8 mouse cellular contexts compared by ENCODE assay signal in genomic region chr2:164803921-164804313, GRCm38 (mm10). TPM values are rescaled to one million over a fixed set of nuclear protein-coding genes. Genes with fewer than 3 reads are reported as not detected.
DNase-seq lines count a peak whose midpoint lies in the region; ATAC-seq lines count a peak whose summit lies in the region.

No protein-coding gene starts in this region.

- H3K27ac ChIP-seq in neural tube, embryonic 11.5 days (ENCODE audit: low read depth, low read length) = no peak overlapping the region
- peak overlapping the region; percentile 91 for H3K27ac ChIP-seq in forebrain, embryonic 10.5 days
- peak overlapping the region; percentile 82; the same call in 1 of the 2 replicates for H3K27ac ChIP-seq in limb, embryonic 15.5 days
- no peak overlapping the region for H3K27ac ChIP-seq in stomach, embryonic 15.5 days

- no peaks in the 10 kb centered on the region for H3K36me3 ChIP-seq in neural tube, embryonic 11.5 days (ENCODE audit: control insufficient read depth, insufficient read depth, low read length)
- peaks cover 46% of the 10 kb centered on the region for H3K36me3 ChIP-seq in forebrain, embryonic 10.5 days (replicated peaks)
- H3K36me3 ChIP-seq in limb, embryonic 15.5 days = peaks cover 31% of the 10 kb centered on the region
- peaks cover 20% of the 10 kb centered on the region; the same call in 1 of the 2 replicates for H3K36me3 ChIP-seq in stomach, embryonic 15.5 days

- 54% methylated on average over 1 of the region's 1 CpGs for WGBS in neural tube, embryonic 11.5 days
- WGBS in forebrain, embryonic 10.5 days = 60% methylated on average over 1 of the region's 1 CpGs
- 61% methylated on average over 1 of the region's 1 CpGs for WGBS in limb, embryonic 15.5 days
- 56% methylated on average over 1 of the region's 1 CpGs for WGBS in stomach, embryonic 15.5 days

- peak overlapping the region; percentile 75 for H3K4me3 ChIP-seq in neural tube, embryonic 11.5 days (ENCODE audit: low read depth, low read length)
- peak overlapping the region; percentile 90 for H3K4me3 ChIP-seq in forebrain, embryonic 10.5 days
- peak overlapping the region; percentile 87 for H3K4me3 ChIP-seq in limb, embryonic 15.5 days
- peak overlapping the region; percentile 88 for H3K4me3 ChIP-seq in stomach, embryonic 15.5 days (replicated peaks)

- no peaks in the 10 kb centered on the region for H3K27me3 ChIP-seq in neural tube, embryonic 11.5 days (ENCODE audit: control insufficient read depth, insufficient read depth, low read length)
- H3K27me3 ChIP-seq in forebrain, embryonic 10.5 days (ENCODE audit: poor library complexity, severe bottlenecking) = no peaks in the 10 kb centered on the region
- H3K27me3 ChIP-seq in limb, embryonic 15.5 days = no peaks in the 10 kb centered on the region
- H3K27me3 ChIP-seq in stomach, embryonic 15.5 days (replicated peaks) = no peaks in the 10 kb centered on the region

- H3K9ac ChIP-seq in neural tube, embryonic 11.5 days (ENCODE audit: low read length) = peak overlapping the region; percentile 75
- H3K9ac ChIP-seq in limb, embryonic 15.5 days = peak overlapping the region; percentile 73; the same call in 1 of the 2 replicates
- H3K9ac ChIP-seq in stomach, embryonic 15.5 days = peak overlapping the region; percentile 47

- ATAC-seq in neural tube, embryonic 11.5 days (ENCODE audit: insufficient read depth, low FRiP score, low TSS enrichment) = no peak
- no peak for ATAC-seq in limb, embryonic 15.5 days (ENCODE audit: insufficient number of reproducible peaks, low FRiP score, low TSS enrichment, low read depth)
- no peak for ATAC-seq in stomach, embryonic 15.5 days (ENCODE audit: insufficient read depth, low FRiP score, low read depth)

- peaks cover 7% of the 10 kb centered on the region for H3K4me1 ChIP-seq in neural tube, embryonic 11.5 days (ENCODE audit: control insufficient read depth, insufficient read depth, low read length)
- peaks cover 26% of the 10 kb centered on the region for H3K4me1 ChIP-seq in forebrain, embryonic 10.5 days
- H3K4me1 ChIP-seq in limb, embryonic 15.5 days = peaks cover 20% of the 10 kb centered on the region
- peaks cover 11% of the 10 kb centered on the region for H3K4me1 ChIP-seq in stomach, embryonic 15.5 days

- no peak for DNase-seq in neural tube, embryonic 11.5 days (ENCODE audit: low spot score)
- no peak for DNase-seq in neural tube, embryonic 10.5 days (ENCODE audit: extremely low spot score, low spot score)
- no peak for DNase-seq in forebrain, embryonic 10.5 days (ENCODE audit: extremely low spot score, low spot score)
- DNase-seq in adrenal gland, adult 8-10 months = no peak
- no peak for DNase-seq in frontal cortex, postnatal 14 days (ENCODE audit: low spot score in 2 of 2)
- DNase-seq in lung, postnatal 25 days (ENCODE audit: low spot score) = no peak

- H3K4me2 ChIP-seq in neural tube, embryonic 11.5 days (ENCODE audit: low read depth) = peak overlapping the region; percentile 75
- peak overlapping the region; percentile 58 for H3K4me2 ChIP-seq in limb, embryonic 15.5 days
- peak overlapping the region; percentile 58 for H3K4me2 ChIP-seq in stomach, embryonic 15.5 days

- H3K9me3 ChIP-seq in neural tube, embryonic 11.5 days (ENCODE audit: control insufficient read depth, low read length) = no peaks in the 10 kb centered on the region
- H3K9me3 ChIP-seq in forebrain, embryonic 10.5 days = no peaks in the 10 kb centered on the region
- no peaks in the 10 kb centered on the region for H3K9me3 ChIP-seq in limb, embryonic 15.5 days
- H3K9me3 ChIP-seq in stomach, embryonic 15.5 days = no peaks in the 10 kb centered on the region

RNA-seq across cellular contexts. Expression of gene Acot8, which starts 0.8 kb away (rescaled TPM):
- 15.1 TPM in 2 replicates for polyA plus RNA-seq in neural tube, embryonic 11.5 days (2014; fragmentation: Nextera tagmentation; extraction: Ambion mirVana)
- 15.3 and 16.3 TPM in 2 replicates for polyA plus RNA-seq in forebrain, embryonic 10.5 days (2016; fragmentation: Nextera tagmentation; extraction: Ambion mirVana)
- 16.8 and 20.7 TPM in 2 replicates for polyA plus RNA-seq in limb, embryonic 15.5 days (2015; fragmentation: Nextera tagmentation; extraction: Ambion mirVana)
- polyA plus RNA-seq in stomach, embryonic 15.5 days (2015; fragmentation: Nextera tagmentation; extraction: Ambion mirVana) = 21.9 and 22.9 TPM in 2 replicates
- 10 to 100 TPM; 32.9 to 46.5 (median 39.6) TPM for total RNA-seq in adrenal gland, adult 8-10 months (2022)

RNA-seq across cellular contexts. Expression of gene Zswim3, which starts 1.0 kb away (rescaled TPM):
- polyA plus RNA-seq in neural tube, embryonic 11.5 days (2014; fragmentation: Nextera tagmentation; extraction: Ambion mirVana) = 12.9 and 14.0 TPM in 2 replicates
- 8.6 and 9.2 TPM in 2 replicates for polyA plus RNA-seq in forebrain, embryonic 10.5 days (2016; fragmentation: Nextera tagmentation; extraction: Ambion mirVana)
- polyA plus RNA-seq in limb, embryonic 15.5 days (2015; fragmentation: Nextera tagmentation; extraction: Ambion mirVana) = 7.5 and 7.9 TPM in 2 replicates
- polyA plus RNA-seq in stomach, embryonic 15.5 days (2015; fragmentation: Nextera tagmentation; extraction: Ambion mirVana) = 7.9 and 8.5 TPM in 2 replicates
- 1 to 10 TPM; 4.0 to 6.7 (median 5.7) TPM for total RNA-seq in adrenal gland, adult 8-10 months (2022)

RNA-seq across cellular contexts. Expression of gene Snx21, which starts 18.3 kb away (rescaled TPM):
- 11.2 and 14.1 TPM in 2 replicates for polyA plus RNA-seq in neural tube, embryonic 11.5 days (2014; fragmentation: Nextera tagmentation; extraction: Ambion mirVana)
- polyA plus RNA-seq in forebrain, embryonic 10.5 days (2016; fragmentation: Nextera tagmentation; extraction: Ambion mirVana) = 10.4 and 11.0 TPM in 2 replicates
- 33.8 and 40.5 TPM in 2 replicates for polyA plus RNA-seq in limb, embryonic 15.5 days (2015; fragmentation: Nextera tagmentation; extraction: Ambion mirVana)
- 24.6 and 24.8 TPM in 2 replicates for polyA plus RNA-seq in stomach, embryonic 15.5 days (2015; fragmentation: Nextera tagmentation; extraction: Ambion mirVana)
- total RNA-seq in adrenal gland, adult 8-10 months (2022) = 10 to 100 TPM; 34.5 to 58.3 (median 46.7) TPM

RNA-seq across cellular contexts. Expression of gene Zswim1, which starts 18.6 kb away (rescaled TPM):
- 22.9 and 23.2 TPM in 2 replicates for polyA plus RNA-seq in neural tube, embryonic 11.5 days (2014; fragmentation: Nextera tagmentation; extraction: Ambion mirVana)
- polyA plus RNA-seq in forebrain, embryonic 10.5 days (2016; fragmentation: Nextera tagmentation; extraction: Ambion mirVana) = 25.5 and 25.9 TPM in 2 replicates
- polyA plus RNA-seq in limb, embryonic 15.5 days (2015; fragmentation: Nextera tagmentation; extraction: Ambion mirVana) = 19.4 and 20.1 TPM in 2 replicates
- polyA plus RNA-seq in stomach, embryonic 15.5 days (2015; fragmentation: Nextera tagmentation; extraction: Ambion mirVana) = 13.1 and 13.5 TPM in 2 replicates
- total RNA-seq in adrenal gland, adult 8-10 months (2022) = 10 to 100 TPM; 11.1 to 15.3 (median 13.4) TPM

RNA-seq across cellular contexts. Expression of gene Tnnc2, which starts 24.1 kb away (rescaled TPM):
- polyA plus RNA-seq in neural tube, embryonic 11.5 days (2014; fragmentation: Nextera tagmentation; extraction: Ambion mirVana) = 43.2 and 55.4 TPM in 2 replicates
- polyA plus RNA-seq in forebrain, embryonic 10.5 days (2016; fragmentation: Nextera tagmentation; extraction: Ambion mirVana) = not detected in 2 replicates
- polyA plus RNA-seq in limb, embryonic 15.5 days (2015; fragmentation: Nextera tagmentation; extraction: Ambion mirVana) = 350 and 1,119 TPM in 2 replicates
- 8.1 and 16.8 TPM in 2 replicates for polyA plus RNA-seq in stomach, embryonic 15.5 days (2015; fragmentation: Nextera tagmentation; extraction: Ambion mirVana)
- total RNA-seq in adrenal gland, adult 8-10 months (2022) = not detected

Comparison
In these comparisons a context has a peak if more than half of its experiments do, and no peak if none do; other contexts are left out.
1. H3K27ac ChIP-seq: peak in forebrain, embryonic 10.5 days (single experiment) and limb, embryonic 15.5 days (single experiment); none in neural tube, embryonic 11.5 days (single experiment) and stomach, embryonic 15.5 days (single experiment).
2. Peak in every context shown above with its lines, with median percentiles within 50 percentile points of each other: H3K4me2 ChIP-seq, H3K4me3 ChIP-seq and H3K9ac ChIP-seq.